Mouse (Mus musculus) layer of hippocampus, postnatal 10 days (tissue): ENCODE results near the gene Kif5a. TPM values are rescaled to one million over a fixed set of nuclear protein-coding genes. Genes with fewer than 3 reads are reported as not detected.
"Not testable (repeated sequence)": the region's sequence is repeated elsewhere in the genome, so short reads cannot be mapped to it uniquely, and the experiment has no call there.

Source experiments
- DNase-seq, 2 experiments: peaks; one replicate each; pipeline ENCODE4 v3.0.0; 2021; ENCODE audit warnings: low spot score in 2 of 2
- long read RNA-seq: library from polyadenylated mRNA; stranded (forward); transcript quantifications from one replicate; pipeline ENCODE4 v2.0.0, GENCODE M21; 2023
- total RNA-seq, 2 experiments: library from RNA; stranded (reverse); gene quantifications; 2 replicates each; pipeline ENCODE4 v1.2.3; 2021

Gene Kif5a
- total RNA-seq: 100 to 1,000 TPM; 360 to 377 TPM
- long read RNA-seq, full-length matches to known transcripts: 45 of 122 reads
- long read RNA-seq, partial matches to known transcripts: 25 of 122 reads
- long read RNA-seq, other reads (novel, unspliced or antisense): 52 of 122 reads

GRCm38 (mm10) chr10:127262548-127263398, at the start of gene Kif5a:
TSS of gene Kif5a (minus strand) at chr10:127263348.
- peak; percentile 51 to 74 for DNase-seq

GRCm38 (mm10) chr10:127312858-127313257, 49.7 kb upstream of the Kif5a start:
- no peak for DNase-seq

GRCm38 (mm10) chr10:127312356-127312676, 49.2 kb upstream of the Kif5a start:
- DNase-seq: peak; percentile 85 to 87

- DNase-seq: peak; percentile 87 to 91
These were observed 48.6 kb upstream of the Kif5a start, which contains the start of gene Mars for GRCm38 (mm10) chr10:127311476-127312355. TSS of gene Mars (minus strand) at chr10:127311786.

GRCm38 (mm10) chr10:127310523-127311475, 47.7 kb upstream of the Kif5a start:
- no peak for DNase-seq

- not testable (repeated sequence) for DNase-seq
These were observed 46.0 kb upstream of the Kif5a start for GRCm38 (mm10) chr10:127309167-127309566.

GRCm38 (mm10) chr10:127303136-127303535, 40.0 kb upstream of the Kif5a start:
- DNase-seq: no peak

- DNase-seq: no peak
These were observed 37.2 kb upstream of the Kif5a start for GRCm38 (mm10) chr10:127300361-127300760.

GRCm38 (mm10) chr10:127297015-127297871, 34.1 kb upstream of the Kif5a start:
- no peak for DNase-seq

- no peak for DNase-seq
These were observed 33.0 kb upstream of the Kif5a start for GRCm38 (mm10) chr10:127295986-127296794.

- no peak for DNase-seq
These were observed 31.9 kb upstream of the Kif5a start for GRCm38 (mm10) chr10:127294895-127295510.

GRCm38 (mm10) chr10:127293590-127294113, 30.5 kb upstream of the Kif5a start:
- DNase-seq: no peak

- no peak for DNase-seq
These were observed 29.9 kb upstream of the Kif5a start for GRCm38 (mm10) chr10:127292987-127293538.

GRCm38 (mm10) chr10:127291881-127292638, 28.9 kb upstream of the Kif5a start:
- no peak for DNase-seq

- DNase-seq: peak; percentile 53 to 62
These were observed 28.1 kb upstream of the Kif5a start for GRCm38 (mm10) chr10:127290930-127291880.
